Mouse (Mus musculus): ENCODE data around the gene Prima1.

GRCm38 (mm10) chr12:103209581-103209980 is 32.4 kb downstream of the Prima1 start:
- TF ChIP-seq EP300 (IDR thresholded peaks at IDR 0.05) (no peak), CTCF (IDR thresholded peaks at IDR 0.05) (no peak)

All from lung, postnatal 0 days (tissue).